Mouse (Mus musculus): Measurements from ENCODE around the gene Bckdk. TPM values are rescaled to one million over a fixed set of nuclear protein-coding genes. Genes with fewer than 3 reads are reported as not detected.

The Bckdk gene
- total RNA-seq, 2 experiments from 2014 or later = 102 to 113 TPM

DNA sequence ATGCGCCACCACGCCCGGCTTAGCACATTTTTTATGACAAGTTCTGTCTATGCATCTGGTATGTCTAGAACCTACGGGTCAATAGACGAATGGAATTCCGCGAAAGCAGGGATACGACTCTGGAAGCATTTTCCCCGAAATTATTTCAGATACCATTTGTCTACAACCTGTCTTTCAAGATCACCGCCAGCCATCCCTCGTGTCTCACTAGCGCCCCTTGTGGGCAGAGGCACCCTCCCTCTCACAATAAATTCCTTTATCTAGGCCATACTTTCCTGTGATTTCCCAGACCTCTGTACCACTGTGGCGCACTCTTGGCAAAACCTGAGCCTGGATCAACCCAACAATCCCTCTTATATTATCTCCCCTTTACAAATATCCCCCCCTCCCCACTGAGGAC lies 7.5 kb upstream of the Bckdk start:
- DNase-seq = peak; percentile 76

DNA sequence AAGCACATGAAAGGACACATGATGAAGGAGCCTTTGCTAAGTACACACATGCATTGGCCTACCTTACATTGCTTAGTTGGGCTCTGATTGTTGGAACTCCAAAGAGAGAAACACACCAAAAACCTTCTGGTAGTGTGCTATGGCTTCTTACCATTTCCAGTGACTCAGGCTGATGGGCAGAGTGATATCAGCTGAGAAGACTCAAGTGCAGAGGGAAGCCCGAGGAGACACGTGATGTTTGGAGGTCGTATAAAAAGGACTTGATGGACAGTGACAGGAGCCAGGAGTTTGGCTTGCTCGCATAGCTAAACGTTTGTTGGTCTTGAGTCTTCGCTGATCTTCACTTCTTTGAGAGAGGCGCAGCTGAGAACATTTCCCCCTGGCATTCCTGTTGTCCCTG lies 6.3 kb upstream of the Bckdk start:
- DNase-seq = no peak

DNA sequence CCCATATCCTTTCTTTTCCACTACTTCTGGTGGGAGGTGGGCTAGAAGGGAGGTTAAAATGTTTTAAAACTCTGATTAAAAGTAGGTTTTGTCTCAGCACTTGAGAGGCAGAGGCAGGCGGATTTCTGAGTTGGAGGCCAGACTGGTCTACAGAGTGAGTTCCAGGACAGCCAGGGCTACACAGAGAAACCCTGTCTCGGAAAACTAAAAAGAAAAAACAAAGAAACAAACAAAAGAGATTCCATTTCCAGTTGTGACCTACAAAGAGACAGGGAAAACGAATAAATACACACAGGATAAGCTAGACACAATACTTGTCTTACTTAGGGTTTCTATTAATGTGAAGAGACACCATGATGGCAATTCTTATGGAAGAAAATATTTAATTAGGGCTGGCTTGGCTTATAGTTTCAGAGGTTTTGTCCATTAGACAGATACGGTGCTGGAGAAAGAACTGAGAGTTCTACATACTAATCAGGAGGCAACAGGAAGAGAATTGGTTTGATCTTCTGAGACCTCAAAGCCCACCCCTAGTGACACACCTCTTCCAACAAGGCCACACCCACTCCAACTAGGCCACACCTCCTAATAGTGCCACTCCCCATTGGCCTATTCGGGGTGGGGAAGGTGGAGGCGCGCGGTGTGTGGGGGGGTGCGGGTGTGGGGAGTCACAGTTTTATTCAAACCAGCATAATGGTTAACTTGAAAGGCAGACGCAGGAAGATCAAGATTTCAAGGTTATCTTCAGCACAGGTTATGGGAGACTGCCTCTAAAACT lies 5.5 kb upstream of the Bckdk start:
- no peak for DNase-seq

DNA sequence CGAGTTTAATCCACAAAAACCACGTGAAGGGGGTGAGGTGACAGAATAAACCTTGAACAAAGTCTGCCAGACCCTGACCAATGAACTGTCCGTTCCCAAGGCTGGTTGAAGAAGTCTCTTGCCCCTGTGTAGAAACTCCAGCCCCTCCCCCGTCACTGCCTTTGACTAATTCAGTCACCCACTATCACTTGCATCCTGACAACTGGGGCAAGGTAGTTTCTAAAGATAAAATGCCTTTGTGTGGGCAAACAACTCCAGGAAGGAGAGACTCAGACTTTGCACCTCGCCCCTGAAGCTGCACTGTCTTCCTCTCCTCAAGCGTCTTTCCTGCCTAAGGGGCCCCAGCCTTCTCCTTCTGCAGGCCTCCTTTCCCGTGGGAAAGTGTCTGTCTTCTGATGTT lies 3.9 kb upstream of the Bckdk start:
- no peak for DNase-seq

DNA sequence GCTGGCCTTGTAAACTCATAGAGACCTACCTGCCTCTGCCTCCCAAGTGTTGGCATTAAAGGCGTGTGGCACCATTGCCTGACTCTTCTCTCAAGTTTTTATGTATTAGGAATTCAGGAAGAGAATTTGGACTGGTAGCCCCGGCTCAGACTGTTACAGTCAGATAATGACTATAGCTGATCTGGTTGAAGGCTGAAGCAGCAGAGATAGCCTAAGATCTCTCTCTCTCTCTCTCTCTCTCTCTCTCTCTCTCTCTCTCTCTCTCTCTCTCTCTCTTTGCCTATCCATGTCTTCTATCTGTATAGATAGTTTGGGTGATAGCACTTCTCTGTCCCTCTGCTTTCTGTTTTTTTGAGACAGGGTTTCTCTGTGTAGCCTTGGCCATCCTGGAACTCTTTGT lies 2.1 kb upstream of the Bckdk start:
- DNase-seq = no peak

DNA sequence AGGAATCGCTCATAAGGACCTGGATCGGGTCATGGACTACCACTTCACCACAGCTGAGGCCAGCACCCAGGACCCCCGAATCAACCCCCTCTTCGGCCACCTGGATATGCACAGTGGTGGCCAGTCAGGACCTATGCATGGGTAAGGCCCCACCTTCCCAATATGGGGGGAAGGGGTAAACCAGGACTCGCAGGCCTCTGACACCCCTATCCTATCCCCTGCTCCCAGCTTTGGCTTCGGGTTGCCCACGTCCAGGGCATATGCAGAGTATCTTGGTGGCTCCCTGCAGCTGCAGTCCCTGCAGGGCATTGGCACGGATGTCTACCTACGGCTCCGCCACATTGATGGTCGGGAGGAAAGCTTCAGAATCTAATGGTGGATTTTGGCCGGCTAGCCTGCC lies 4.1 kb downstream of the Bckdk start:
- DNase-seq = no peak

DNA sequence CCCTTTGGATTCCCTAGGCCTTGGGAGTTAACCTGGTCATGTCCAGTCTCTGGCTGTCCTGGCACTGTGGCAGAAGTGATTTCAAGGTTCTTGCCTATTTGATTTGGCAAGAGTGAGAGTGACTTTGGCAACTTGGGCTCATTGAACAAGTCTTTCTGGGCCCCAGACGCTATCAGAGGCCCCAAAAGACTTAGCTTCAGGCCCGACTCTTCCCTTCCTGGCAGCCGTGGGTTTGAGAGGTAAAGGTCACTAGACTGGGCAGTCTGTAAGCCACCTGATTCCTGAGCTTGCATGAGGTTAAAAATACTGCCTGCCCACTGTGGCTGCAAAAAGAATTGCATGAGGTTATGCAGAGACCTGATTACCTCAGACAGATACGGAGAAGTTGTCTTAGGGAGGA lies 4.8 kb downstream of the Bckdk start:
- no peak for DNase-seq

DNA sequence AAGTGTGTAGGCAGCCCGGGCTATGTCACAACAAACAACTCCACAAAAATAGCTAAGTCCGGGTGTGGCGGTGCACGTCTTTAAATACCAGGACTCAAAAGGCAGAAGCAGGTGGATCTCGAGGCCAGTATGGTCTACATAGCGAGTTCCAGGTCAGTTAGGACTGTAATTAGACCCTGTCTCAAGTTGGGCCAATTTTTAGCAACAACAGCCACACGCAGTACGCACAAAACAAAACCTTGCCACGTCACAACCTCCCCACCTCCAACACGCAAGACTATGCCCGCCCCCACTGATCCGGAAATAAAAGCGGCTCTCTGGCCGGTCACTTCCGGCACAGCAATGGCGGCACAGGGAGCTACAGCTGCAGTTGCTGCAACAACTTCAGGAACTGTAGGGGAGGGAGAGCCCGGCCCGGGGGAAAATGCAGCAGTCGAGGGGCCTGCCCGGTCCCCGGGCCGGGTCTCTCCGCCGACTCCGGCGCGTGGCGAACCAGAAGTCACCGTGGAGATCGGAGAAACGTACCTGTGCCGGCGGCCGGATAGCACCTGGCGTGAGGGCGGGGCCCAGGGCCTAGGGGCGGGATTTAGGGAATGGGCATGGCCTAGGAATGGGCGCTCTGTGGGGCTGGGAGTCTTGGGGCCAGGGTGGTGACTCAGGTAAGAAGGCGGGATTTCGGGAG lies 8.4 kb downstream of the Bckdk start, which contains the start of gene Kat8:
Gene Kat8 (plus strand): TSS at position 327 of the 682 bp plus-strand sequence.
- DNase-seq = peak; percentile 88

DNA sequence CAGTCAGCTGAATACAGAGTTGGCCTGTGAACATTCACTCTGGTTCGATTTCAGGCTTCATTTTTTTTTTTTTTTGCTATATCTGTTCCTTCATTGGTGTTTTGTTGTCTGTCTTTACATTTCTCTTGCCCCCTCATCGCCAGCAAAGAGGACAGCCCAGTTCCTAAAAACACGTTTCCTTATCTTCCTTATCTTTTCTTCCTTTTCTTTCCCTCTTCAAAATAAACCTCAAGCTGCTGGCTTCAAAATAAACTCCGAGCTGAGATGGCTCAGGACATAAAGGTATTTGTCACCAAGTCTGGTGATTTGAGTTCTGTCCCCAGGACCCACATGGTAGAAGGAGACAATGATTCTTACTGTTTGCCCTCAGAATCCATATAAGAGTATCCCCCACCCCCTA lies 9.1 kb downstream of the Bckdk start:
- DNase-seq = no peak

DNA sequence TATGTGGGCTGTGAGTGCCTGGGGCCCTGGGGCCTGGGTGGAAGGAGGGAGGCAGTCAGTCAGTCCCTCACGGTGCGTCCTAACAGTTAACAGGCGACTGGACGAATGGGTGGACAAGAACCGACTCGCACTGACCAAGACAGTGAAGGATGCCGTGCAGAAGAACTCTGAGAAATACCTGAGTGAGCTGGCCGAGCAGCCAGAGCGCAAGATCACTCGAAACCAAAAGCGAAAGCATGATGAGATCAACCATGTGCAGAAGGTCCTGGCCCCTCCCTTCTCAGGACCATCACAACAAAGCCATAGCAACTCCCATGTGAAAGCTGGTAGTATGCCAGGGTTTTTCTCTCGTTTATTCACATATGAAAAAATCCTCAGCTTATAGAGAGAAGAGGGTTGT lies 11.4 kb downstream of the Bckdk start:
- no peak for DNase-seq

DNA sequence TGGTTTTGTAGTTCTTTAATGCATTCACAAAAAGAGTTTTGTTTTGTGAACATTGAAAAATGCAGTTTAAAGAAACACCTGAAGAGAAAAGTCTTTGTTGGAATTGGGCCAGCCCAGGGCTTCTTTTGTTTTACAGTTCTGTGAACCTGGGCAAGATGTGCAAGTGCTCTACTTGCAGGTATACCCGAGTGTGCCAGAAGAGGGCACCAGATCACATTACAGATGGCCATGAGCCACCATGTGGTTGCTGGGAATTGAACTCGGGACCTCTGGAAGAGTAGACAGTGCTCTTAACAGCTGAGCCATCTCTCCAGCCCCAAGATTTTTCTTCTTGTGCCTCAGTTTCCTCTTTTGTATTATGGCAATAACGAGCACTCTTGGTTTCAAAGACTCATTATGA lies 14.3 kb downstream of the Bckdk start:
- DNase-seq = peak; percentile 51

DNA sequence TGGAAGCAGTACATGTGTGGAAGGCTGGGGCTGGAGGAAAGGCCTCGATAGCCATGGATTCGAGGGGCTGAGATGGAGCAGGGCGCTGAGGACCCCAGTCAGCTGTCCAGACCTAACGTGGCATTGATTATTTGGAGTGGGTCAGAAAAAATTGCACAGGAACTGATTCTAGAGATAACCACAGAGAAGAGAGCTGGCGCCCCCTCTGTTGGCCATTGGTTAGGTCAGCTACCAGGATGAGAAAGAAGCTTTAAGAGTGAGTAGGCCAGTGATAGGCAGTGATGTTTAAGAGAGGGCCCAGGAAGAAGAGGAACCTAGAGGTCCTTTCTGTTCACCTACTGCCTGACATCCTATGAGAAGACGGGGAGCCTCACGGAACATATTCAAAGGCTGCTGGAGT lies 15.4 kb downstream of the Bckdk start:
- no peak for DNase-seq

DNA sequence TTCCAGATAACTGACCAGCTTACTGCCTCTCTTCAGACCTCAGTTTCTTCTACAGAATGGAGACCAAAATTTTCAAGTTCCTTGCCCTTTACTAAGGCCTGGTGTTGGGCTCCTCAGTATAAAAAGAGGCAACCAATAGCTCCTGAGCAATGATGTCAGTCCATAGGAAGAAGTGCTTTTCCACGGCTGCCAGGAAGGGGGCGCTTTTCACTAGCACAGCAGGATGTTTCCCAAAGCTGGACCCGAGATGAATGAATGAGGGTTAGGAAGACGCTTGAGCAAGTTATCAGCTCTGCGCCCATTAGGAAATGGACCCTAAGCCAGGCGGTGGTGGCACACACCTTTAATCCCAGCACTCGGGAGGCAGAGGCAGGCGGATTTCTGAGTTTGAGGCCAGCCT lies 17.6 kb downstream of the Bckdk start:
- no peak for DNase-seq

DNA sequence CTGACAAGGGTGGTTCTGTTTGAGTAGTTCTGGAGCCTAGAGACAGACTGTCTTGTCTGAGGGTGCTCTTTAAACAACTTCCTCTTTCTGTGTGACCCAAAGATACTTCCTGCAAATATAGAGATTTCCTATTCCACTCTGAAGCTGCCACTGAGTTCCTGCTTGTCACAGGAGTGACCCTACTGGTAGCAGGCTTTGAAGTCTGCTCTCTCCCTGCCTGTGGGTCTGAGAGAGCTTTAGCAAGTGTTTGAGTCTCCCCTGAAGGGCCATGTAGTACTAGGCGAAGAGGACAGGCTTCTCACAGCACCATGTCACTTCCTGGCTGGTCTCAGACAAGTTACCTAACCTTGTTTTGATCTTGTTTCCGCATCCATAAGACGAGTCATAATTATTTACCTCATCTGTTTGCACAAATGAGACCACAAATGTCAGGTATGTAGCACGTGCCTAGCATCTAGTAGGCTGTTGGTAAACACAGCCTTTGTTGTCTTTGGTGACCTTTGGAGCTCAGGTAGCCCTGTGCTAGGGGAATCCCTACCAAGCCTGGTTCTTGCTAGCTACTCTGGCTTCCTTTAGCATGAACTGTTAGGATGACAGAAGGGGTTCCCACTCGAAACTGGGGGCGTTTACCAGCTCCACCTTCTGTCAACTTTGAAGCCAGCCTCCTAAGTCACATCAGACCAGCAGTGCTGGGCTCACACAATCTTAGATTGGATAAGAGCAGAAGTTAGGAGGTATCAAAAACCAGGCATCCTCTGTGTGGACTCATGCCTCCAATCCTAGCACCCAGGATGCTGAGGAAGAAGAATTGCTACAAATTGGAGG lies 18.8 kb downstream of the Bckdk start:
- DNase-seq = no peak

DNA sequence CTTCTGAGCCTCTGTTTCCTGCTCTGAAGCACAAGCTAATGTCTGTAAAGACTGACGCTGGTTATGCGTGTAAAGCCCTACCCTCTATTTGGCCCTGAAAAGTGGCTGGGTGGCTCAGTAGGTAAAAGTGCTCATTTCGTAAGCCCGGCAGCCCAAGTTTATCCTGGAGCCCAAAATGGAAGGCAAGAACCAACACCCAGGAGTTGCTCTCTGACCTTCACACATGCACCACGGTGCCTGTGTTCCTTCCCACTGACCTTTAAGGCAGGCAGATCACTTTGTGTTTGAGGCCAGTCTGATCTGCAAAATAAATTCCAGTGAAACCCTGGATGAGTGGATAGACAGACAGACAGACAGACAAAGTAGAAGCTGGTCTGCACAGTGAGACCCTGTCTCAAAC lies 19.8 kb downstream of the Bckdk start:
- no peak for DNase-seq

DNA sequence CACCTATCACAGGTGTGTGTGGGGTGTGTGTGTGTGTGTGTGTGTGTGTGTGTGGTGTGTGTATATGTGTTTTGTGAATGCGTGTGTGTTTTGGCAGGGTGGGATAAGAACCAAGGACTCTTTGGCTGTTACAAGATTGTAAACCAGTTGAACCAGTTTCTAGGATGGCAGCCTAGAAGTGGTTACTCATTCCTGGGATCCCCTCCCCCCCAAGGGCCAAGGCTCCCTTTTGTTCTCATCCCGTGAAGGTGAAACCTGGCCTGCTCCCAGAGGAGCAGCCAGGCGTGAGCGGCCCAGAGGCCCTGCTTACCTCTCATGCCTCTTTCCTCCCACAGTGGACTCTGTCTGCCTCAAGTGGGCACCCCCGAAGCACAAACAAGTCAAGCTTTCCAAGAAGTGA lies 21.4 kb downstream of the Bckdk start:
- DNase-seq = no peak

DNA sequence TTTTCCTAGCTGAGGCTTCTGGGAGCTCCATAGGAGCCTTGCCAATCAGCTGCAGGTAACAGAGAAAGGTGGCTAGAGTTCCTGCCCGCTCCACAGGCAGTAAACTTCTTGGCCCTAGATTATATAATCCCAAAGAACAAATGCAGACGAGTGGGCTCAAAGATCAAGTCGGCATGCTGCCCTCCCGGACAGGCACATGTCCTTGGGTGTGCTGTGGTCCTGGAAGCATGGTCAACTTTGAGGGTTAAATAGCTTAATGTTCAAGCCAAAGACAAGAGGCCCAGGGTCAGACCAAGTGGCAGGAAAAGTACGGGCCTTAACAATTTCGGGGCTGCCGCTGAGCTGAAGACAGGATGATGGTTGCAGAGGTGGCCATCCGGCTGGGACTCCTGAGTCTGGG lies 22.2 kb downstream of the Bckdk start:
- no peak for DNase-seq

DNA sequence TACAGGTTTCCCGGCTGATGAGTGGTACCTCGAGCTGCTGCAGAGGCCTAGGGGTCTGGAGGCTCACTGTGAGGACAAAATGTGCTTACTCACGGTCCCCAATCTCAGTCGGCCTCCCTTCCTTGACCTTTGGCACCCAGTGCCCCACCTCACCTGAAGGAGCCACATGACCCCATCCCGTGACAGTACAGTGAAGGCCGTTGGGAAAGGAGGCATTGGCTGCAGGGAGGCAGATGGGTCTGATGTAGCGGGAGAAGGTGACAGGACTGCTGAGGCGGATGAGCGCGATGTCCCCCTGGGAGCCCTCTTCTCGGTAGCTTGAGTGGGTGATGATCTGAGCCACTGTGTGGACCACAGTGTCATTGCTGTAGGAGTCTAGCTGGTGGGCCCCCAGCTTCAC lies 23.0 kb downstream of the Bckdk start:
- no peak for DNase-seq

DNA sequence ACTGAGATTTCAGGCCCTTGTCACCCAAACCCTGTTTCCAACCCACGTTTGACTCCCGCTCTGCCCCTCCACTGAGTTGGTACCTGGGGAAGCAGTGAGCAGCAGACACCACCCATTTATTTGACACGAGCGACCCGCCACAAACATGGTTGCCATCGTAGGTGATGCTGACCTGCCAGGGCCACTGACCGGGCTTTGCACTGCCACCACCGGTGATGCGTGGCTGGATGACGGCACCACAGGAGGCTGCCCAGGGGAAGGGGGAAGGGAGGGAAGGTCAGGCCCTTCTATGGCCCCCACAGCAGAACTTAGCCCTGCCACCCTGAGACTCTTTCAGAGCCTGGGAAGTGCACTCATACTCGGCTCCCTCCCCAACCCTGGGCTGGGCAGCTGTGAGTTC lies 23.8 kb downstream of the Bckdk start:
- DNase-seq = no peak

DNA sequence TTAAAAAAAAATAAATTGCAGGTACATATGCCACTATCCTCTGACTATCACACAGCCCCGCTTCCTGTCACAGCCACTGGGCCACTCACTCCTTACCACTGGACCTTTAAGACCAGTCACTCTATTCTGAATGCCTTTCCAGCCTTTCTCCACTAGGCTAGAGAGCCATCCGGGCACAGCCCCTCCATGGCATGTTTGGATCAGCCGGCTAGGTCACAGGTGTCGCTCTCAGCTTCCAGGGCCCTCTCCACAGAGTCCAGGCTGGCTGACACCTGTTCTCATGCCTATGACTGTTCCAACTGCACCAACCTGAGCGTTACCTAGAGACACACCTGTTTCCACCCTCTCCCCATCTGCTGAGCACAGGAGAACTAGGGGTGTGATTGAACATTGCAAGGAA lies 24.7 kb downstream of the Bckdk start:
- DNase-seq = no peak

DNA sequence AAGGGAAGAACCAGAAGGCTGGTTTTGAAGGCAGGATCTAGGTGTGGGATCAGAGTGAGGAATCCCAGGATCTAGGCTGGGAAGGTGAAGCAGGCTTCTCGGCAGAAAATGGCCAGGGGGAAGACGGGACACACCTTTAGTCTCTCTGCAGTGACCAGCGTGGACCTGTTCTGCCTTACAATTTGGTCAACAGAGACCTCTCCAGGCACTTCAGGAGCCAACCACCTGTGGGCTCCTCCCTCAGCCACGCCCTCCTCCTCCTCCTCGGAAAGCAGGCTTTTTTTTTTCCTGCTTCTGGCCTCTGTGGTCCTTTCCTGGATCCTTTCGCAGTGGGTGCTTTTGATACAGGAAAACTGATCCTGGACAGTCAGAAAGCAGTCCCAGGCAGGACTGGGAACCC lies 26.0 kb downstream of the Bckdk start, which contains the start of gene Prss8:
Gene Prss8 (minus strand): TSS at position 182 of the 400 bp plus-strand sequence.
- no peak for DNase-seq

DNA sequence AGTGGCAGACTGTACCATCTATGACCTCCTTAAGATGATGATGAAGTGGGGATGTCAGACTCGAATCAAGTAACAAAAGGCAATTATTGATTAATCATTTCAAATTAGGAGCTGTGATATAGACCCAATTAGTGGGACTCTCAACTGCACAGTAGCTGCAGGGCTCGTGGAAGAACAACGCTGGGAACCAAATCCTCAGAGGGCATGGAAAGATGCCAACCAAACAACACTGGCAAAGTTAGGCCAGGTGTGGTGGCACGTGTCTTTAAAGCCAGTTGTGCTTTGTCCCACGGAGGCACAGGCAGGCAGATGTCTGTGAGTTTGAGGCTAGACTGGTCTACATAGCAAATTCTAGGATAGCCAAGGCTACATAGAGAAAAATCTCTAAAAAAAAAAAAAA lies 26.8 kb downstream of the Bckdk start:
- no peak for DNase-seq
